Mouse (Mus musculus): ENCODE measurements around the gene Sftpa1.

DNA sequence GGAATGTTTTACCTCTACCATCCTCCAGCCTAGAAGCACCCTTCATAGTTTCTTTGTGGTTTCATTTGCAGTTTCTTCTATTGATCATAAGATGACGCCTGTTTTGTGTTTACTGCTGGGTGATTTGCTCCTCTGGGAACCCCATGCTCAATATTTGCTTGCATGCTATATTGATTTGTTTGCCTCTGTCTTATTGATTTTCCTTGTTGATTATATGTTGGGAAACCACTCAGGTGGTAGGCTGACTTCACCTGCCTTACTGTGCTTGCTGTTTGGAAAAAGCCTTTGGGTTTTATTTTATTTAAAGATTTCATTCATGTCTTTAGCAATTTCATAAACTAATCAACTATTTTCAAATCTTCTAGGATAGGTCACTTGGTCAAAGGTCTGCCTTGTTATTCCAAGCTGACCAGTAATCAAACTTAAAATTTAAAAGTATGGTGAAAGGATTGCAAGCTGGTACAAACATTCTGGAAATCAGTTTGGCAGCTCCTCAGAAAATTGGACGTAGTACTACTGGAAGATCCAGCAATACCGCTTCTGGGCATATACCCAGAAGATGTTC lies 35.2 kb upstream of the Sftpa1 start:
- TF ChIP-seq CTCF (IDR thresholded peaks at IDR 0.05; ENCODE audit: insufficient read depth, low read length): no peak
- TF ChIP-seq POLR2A (IDR thresholded peaks at IDR 0.05; ENCODE audit: borderline replicate concordance, extremely low read depth, low read depth, low read length): no peak
